Mouse (Mus musculus) CH12.LX (cell line): ENCODE measurements around the gene Nod1. TPM values are rescaled to one million over a fixed set of nuclear protein-coding genes. Genes with fewer than 3 reads are reported as not detected.
"Not testable (repeated sequence)": the region's sequence is repeated elsewhere in the genome, so short reads cannot be mapped to it uniquely, and the experiment has no call there.

Experiments used
- DNase-seq: peaks from one replicate; pipeline ENCODE4 v3.0.0-alpha.2; 2013; ENCODE audit errors: extremely low read depth
- H3K27ac ChIP-seq: 2 replicates; pipeline ENCODE4 v1.5.1; 2012; ENCODE audit warnings: low read depth, mild to moderate bottlenecking, control low read depth, moderate library complexity; ENCODE audit not compliant: insufficient read depth
- H3K27me3 ChIP-seq: replicated peaks from 2 replicates; pipeline ENCODE3; 2012; ENCODE audit warnings: inconsistent platforms
- H3K36me3 ChIP-seq, 2 experiments: replicated peaks in 1 of 2; 2 replicates each; pipeline versions ENCODE3 to v1.6.1; 2012; ENCODE audit warnings: inconsistent platforms in 1 of 2, low read length in 1 of 2, mild to moderate bottlenecking in 1 of 2, mixed read lengths in 1 of 2, moderate library complexity in 1 of 2; ENCODE audit not compliant: control insufficient read depth in 1 of 2, insufficient read depth in 1 of 2
- H3K4me1 ChIP-seq, 2 experiments: 2 replicates each; pipeline ENCODE4 v1.6.1; 2012; ENCODE audit warnings: inconsistent platforms in 1 of 2, moderate library complexity in 1 of 2; ENCODE audit not compliant: insufficient read depth in 2 of 2, control insufficient read depth in 1 of 2
- H3K4me2 ChIP-seq: 2 replicates; pipeline ENCODE4 v1.6.1; 2012; ENCODE audit warnings: low read depth, mild to moderate bottlenecking, control low read depth; ENCODE audit not compliant: poor library complexity, insufficient read depth, severe bottlenecking
- H3K4me3 ChIP-seq, 3 experiments: fragments of 150-350 bp in 1 of 3; sonication (generic) in 1 of 3; replicated peaks in 1 of 3; 2 replicates each; pipeline versions ENCODE3 to v1.5.1; 2011 to 2012; ENCODE audit warnings: low read depth in 2 of 3, low read length in 2 of 3, mild to moderate bottlenecking in 2 of 3, moderate library complexity in 2 of 3, control low read depth in 1 of 3, improper control_type of control experiment in 1 of 3, inconsistent platforms in 1 of 3, mixed read lengths in 1 of 3; ENCODE audit not compliant: poor library complexity in 1 of 3
- H3K79me2 ChIP-seq: replicated peaks from 2 replicates; pipeline ENCODE4 v1.6.1; 2012; ENCODE audit warnings: mild to moderate bottlenecking, moderate library complexity; ENCODE audit not compliant: control insufficient read depth, poor library complexity, insufficient read depth, severe bottlenecking; ENCODE audit errors: extremely low read depth
- H3K9ac ChIP-seq: 2 replicates; pipeline ENCODE4 v1.6.1; 2012; ENCODE audit warnings: low read depth, mild to moderate bottlenecking, control low read depth, moderate library complexity; ENCODE audit not compliant: insufficient read depth
- H3K9me3 ChIP-seq: replicated peaks from 2 replicates; pipeline ENCODE3; 2012; ENCODE audit warnings: low read length, inconsistent platforms, mixed read lengths
- BHLHE40 ChIP-seq: IDR thresholded peaks from 2 replicates; pipeline ENCODE4 v1.6.1; 2011; ENCODE audit warnings: mild to moderate bottlenecking, low read depth, low read length, improper control_type of control experiment
- CHD1 ChIP-seq: IDR thresholded peaks from 2 replicates; pipeline ENCODE4 v1.6.1; 2012; ENCODE audit warnings: low read depth, low read length, improper control_type of control experiment, inconsistent platforms
- CHD2 ChIP-seq: IDR thresholded peaks from 2 replicates; pipeline ENCODE4 v1.6.1; 2011; ENCODE audit warnings: low read length, improper control_type of control experiment
- CTCF ChIP-seq, 2 experiments: IDR thresholded peaks in 1 of 2; conservative IDR thresholded peaks in 1 of 2; 2 replicates each; pipeline ENCODE4 v1.5.1; 2011 to 2012; ENCODE audit warnings: low read depth in 2 of 2, low read length in 2 of 2, improper control_type of control experiment in 1 of 2, inconsistent platforms in 1 of 2, mild to moderate bottlenecking in 1 of 2, moderate library complexity in 1 of 2
- E2F4 ChIP-seq: IDR thresholded peaks from 2 replicates; pipeline ENCODE4 v1.6.1; 2011; ENCODE audit warnings: low read depth, low read length, improper control_type of control experiment; ENCODE audit not compliant: insufficient replicate concordance
- ELF1 ChIP-seq: IDR thresholded peaks from 2 replicates; pipeline ENCODE4 v1.6.1; 2014; ENCODE audit warnings: low read depth, mild to moderate bottlenecking, inconsistent platforms, low read length, improper control_type of control experiment
- ETS1 ChIP-seq: conservative IDR thresholded peaks from 2 replicates; pipeline ENCODE4 v1.6.1; 2012; ENCODE audit warnings: low read depth, mild to moderate bottlenecking, inconsistent platforms, low read length, improper control_type of control experiment, moderate library complexity
- MAFK ChIP-seq: IDR thresholded peaks from 2 replicates; pipeline ENCODE4 v1.6.1; 2011; ENCODE audit warnings: low read length, improper control_type of control experiment; ENCODE audit not compliant: insufficient replicate concordance
- MAX ChIP-seq: IDR thresholded peaks from 2 replicates; pipeline ENCODE4 v1.6.1; 2011; ENCODE audit warnings: low read length, improper control_type of control experiment
- MXI1 ChIP-seq: IDR thresholded peaks from 2 replicates; pipeline ENCODE4 v1.6.1; 2011; ENCODE audit warnings: mild to moderate bottlenecking, low read depth, low read length, improper control_type of control experiment
- NELFE ChIP-seq: IDR thresholded peaks from 2 replicates; pipeline ENCODE4 v1.6.1; 2011; ENCODE audit warnings: low read depth, low read length, improper control_type of control experiment
- POLR2AphosphoS2 ChIP-seq: IDR thresholded peaks from 2 replicates; pipeline ENCODE4 v1.6.1; 2011; ENCODE audit warnings: low read depth, low read length, improper control_type of control experiment
- USF2 ChIP-seq: conservative IDR thresholded peaks from 2 replicates; pipeline ENCODE4 v1.6.1; 2011; ENCODE audit warnings: low read depth, low read length, improper control_type of control experiment
- ZKSCAN1 ChIP-seq: IDR thresholded peaks from 2 replicates; pipeline ENCODE4 v1.6.1; 2012; ENCODE audit warnings: low read depth, inconsistent platforms, low read length, improper control_type of control experiment, borderline replicate concordance
- ZNF384 ChIP-seq: IDR thresholded peaks from 2 replicates; pipeline ENCODE4 v1.6.1; 2012; ENCODE audit warnings: low read depth, low read length, improper control_type of control experiment, inconsistent platforms
- dilution Hi-C: fragments of 300-500 bp; cut with MboI; formaldehyde crosslinking; loops from 2 replicates; pipeline ENCODE4 v1.14.3; 2020; ENCODE audit warnings: low sequenced_read_pairs; ENCODE audit not compliant: extremely low pct_unique_long_range_greater_than_20kb, extremely low pct_ligation_motif_present
- in situ Hi-C: fragments of 300-500 bp; cut with MboI; formaldehyde crosslinking; loops from 3 replicates; pipeline ENCODE4 v1.14.3; 2019; ENCODE audit warnings: low sequenced_read_pairs, low pct_ligation_motif_present, low pct_unique_long_range_greater_than_20kb, mixed read lengths
- polyA plus RNA-seq: library from polyadenylated mRNA; unstranded; fragments of >175 nt; gene quantifications from 2 replicates; pipeline ENCODE4 v1.2.1, GENCODE M21; 2012; ENCODE audit warnings: low read depth; ENCODE audit not compliant: insufficient read length
- total RNA-seq, 2 experiments: library from RNA; depleted of rRNA; stranded (reverse); fragments of 300-350 nt in 1 of 2; fragments of >200 nt in 1 of 2; gene quantifications; 2 replicates each; pipeline ENCODE4 v1.2.3; 2012 to 2014

The Nod1 gene
- total and polyA plus RNA-seq, 3 experiments: 0.29 to 0.46 (median 0.30) TPM

DNA sequence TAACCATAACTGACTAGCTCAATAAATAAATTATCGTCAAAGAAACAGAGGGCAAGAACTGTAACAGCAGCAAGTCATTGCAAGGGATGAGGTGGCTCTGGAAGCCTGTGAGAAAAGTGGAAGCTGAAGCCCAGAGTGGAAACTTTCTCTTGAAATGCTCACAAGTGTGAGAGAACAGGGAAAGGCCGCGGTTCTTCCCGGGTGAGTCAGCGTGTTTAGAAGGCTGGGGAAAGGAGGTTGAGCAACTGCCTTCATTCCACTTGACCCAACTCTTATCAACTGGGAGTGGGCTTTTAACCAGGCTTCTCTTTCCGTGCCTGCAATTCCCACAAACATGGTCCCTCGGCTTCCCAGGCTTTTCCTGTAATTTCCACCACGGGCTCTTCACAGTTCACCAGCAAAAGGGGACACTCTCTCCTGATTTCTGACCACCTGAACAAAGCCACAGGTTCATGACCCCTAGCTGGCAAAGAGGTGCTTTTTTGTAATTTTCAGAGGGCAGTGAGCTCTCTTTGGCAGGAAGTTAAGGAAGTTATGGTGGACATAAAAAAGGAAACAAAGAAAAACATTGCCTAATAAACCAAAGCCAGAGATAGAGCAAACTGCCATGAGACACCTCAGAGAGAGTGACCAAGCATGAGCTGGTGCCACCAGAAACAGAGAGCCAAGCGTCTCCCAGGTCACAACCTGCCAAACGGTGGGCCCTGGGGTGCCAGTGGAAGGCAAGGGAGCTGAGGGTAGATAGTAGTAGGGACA lies 17.6 kb downstream of the Nod1 start:
- H3K4me3 ChIP-seq: no peak overlapping the region
- no peak overlapping the region for H3K9ac ChIP-seq
- H3K27me3 ChIP-seq: no peaks in the 10 kb centered on the region
- peaks cover 4% of the 10 kb centered on the region for H3K9me3 ChIP-seq
- no peaks in the 10 kb centered on the region for H3K79me2 ChIP-seq
- dilution Hi-C loops: no loop called here
- no peaks in the 10 kb centered on the region for H3K36me3 ChIP-seq
- H3K4me1 ChIP-seq: peaks cover 0 to 23% of the 10 kb centered on the region in 2 experiments; a peak in 2 of 4 replicates
- H3K27ac ChIP-seq: no peak overlapping the region
- H3K4me2 ChIP-seq: no peak overlapping the region
- TF ChIP-seq ZKSCAN1: no peak
- no peak for TF ChIP-seq USF2
- no peak for TF ChIP-seq E2F4
- no peak for TF ChIP-seq CHD2
- TF ChIP-seq POLR2AphosphoS2: no peak
- no peak for TF ChIP-seq ZNF384
- no peak for TF ChIP-seq ETS1
- no peak for TF ChIP-seq MAFK
- TF ChIP-seq NELFE: no peak
- no peak for TF ChIP-seq MXI1
- no peak for TF ChIP-seq ELF1
- no peak for TF ChIP-seq BHLHE40
- TF ChIP-seq MAX: no peak
- TF ChIP-seq CTCF (conservative IDR thresholded peaks at IDR 0.05 in 1 of 2, IDR thresholded peaks at IDR 0.05 in 1 of 2; ENCODE audit: low read depth in 2 of 2, low read length in 2 of 2): no peak
- no peak for TF ChIP-seq CHD1
- TF ChIP-seq, all 38 proteins: peak for 0
- in situ Hi-C loops: no loop called here
- DNase-seq: no peak

GRCm38 (mm10) chr6:54953399-54953798 lies 19.0 kb downstream of the Nod1 start:
- in situ Hi-C loops, H3K4me2 ChIP-seq, H3K36me3 ChIP-seq, H3K4me3 ChIP-seq, H3K27me3 ChIP-seq, H3K9me3 ChIP-seq, DNase-seq, dilution Hi-C loops, H3K27ac ChIP-seq, H3K9ac ChIP-seq, H3K79me2 ChIP-seq: not testable (repeated sequence)
- H3K4me1 ChIP-seq: peaks cover 0 to 29% of the 10 kb centered on the region in 2 experiments; a peak in 2 of 4 replicates
